Mouse (Mus musculus) embryonic facial prominence, embryonic 10.5 days (tissue): ENCODE data around the gene Ralgps2. TPM values are rescaled to one million over a fixed set of nuclear protein-coding genes. Genes with fewer than 3 reads are reported as not detected.

Experiments
- DNase-seq: peaks from one replicate; pipeline ENCODE4 v3.0.0-alpha.2; 2017; ENCODE audit warnings: low spot score
- H3K27ac ChIP-seq: fragments of 300-500 bp; sonication (generic); replicated peaks from 2 replicates; pipeline ENCODE4 v1.5.1; 2016; ENCODE audit warnings: mild to moderate bottlenecking
- H3K27me3 ChIP-seq: fragments of 300-500 bp; sonication (generic); replicated peaks from 2 replicates; pipeline ENCODE4 v1.6.1; 2016; ENCODE audit warnings: low read depth, mild to moderate bottlenecking; ENCODE audit not compliant: poor library complexity, severe bottlenecking
- H3K36me3 ChIP-seq: fragments of 300-500 bp; sonication (generic); replicated peaks from 2 replicates; pipeline ENCODE4 v1.6.1; 2016; ENCODE audit warnings: mild to moderate bottlenecking, moderate library complexity
- H3K4me1 ChIP-seq: fragments of 300-500 bp; sonication (generic); 2 replicates; pipeline ENCODE4 v1.6.1; 2016
- H3K4me3 ChIP-seq: fragments of 300-500 bp; sonication (generic); 2 replicates; pipeline ENCODE4 v1.5.1; 2016; ENCODE audit warnings: mild to moderate bottlenecking, moderate library complexity
- H3K9me3 ChIP-seq: fragments of 300-500 bp; sonication (generic); 2 replicates; pipeline ENCODE4 v1.6.1; 2016; ENCODE audit warnings: mild to moderate bottlenecking
- WGBS: fragments of 180-500 bp; shearing (Covaris S2); methylation state at CpG from one replicate; pipeline ENCODE4 v1.1.7; 2016; 5-methylcytosine and 5-hydroxymethylcytosine counted together
- polyA plus RNA-seq: library from polyadenylated mRNA; unstranded; fragments of >200 nt; fragmentation: Nextera tagmentation; extraction: Ambion mirVana; gene quantifications from 2 replicates; pipeline ENCODE4 v1.2.1, GENCODE M21; 2016

Ralgps2 gene
- polyA plus RNA-seq, 1 experiment from 2014 or later, result 84.0 TPM

- Histone ChIP-seq H3K9me3 (no peaks in the 10 kb centered on the region), H3K27ac (no peak overlapping the region), H3K36me3 (peaks cover 62% of the 10 kb centered on the region), H3K27me3 (no peaks in the 10 kb centered on the region), H3K4me1 (no peaks in the 10 kb centered on the region), H3K4me3 (no peak overlapping the region)
- DNase-seq, result no peak
- WGBS, result 89% methylated on average over 5 of the region's 5 CpGs
Measured at GRCm38 (mm10) chr1:156870028-156870427, 69.4 kb downstream of the Ralgps2 start.

- Histone ChIP-seq H3K4me3 (no peak overlapping the region), H3K4me1 (peaks cover 23% of the 10 kb centered on the region), H3K27me3 (no peaks in the 10 kb centered on the region), H3K9me3 (no peaks in the 10 kb centered on the region), H3K36me3 (peaks cover 22% of the 10 kb centered on the region), H3K27ac (no peak overlapping the region)
- 52% methylated on average over 3 of the region's 3 CpGs for WGBS
- no peak for DNase-seq
Measured at GRCm38 (mm10) chr1:156864240-156864639, 75.2 kb downstream of the Ralgps2 start.

- 73% methylated on average over 3 of the region's 3 CpGs for WGBS
- H3K9me3 ChIP-seq, result no peaks in the 10 kb centered on the region
- peaks cover 23% of the 10 kb centered on the region for H3K4me1 ChIP-seq
- H3K27ac ChIP-seq, result no peak overlapping the region
- no peak overlapping the region for H3K4me3 ChIP-seq
- peaks cover 20% of the 10 kb centered on the region for H3K36me3 ChIP-seq
- H3K27me3 ChIP-seq, result no peaks in the 10 kb centered on the region
- no peak for DNase-seq
Measured at GRCm38 (mm10) chr1:156863726-156864125, 75.7 kb downstream of the Ralgps2 start.

- H3K4me3 ChIP-seq, result no peak overlapping the region
- H3K27me3 ChIP-seq, result no peaks in the 10 kb centered on the region
- DNase-seq, result no peak
- WGBS, result 54% methylated on average over 4 of the region's 4 CpGs
- H3K9me3 ChIP-seq, result no peaks in the 10 kb centered on the region
- no peak overlapping the region for H3K27ac ChIP-seq
- peaks cover 23% of the 10 kb centered on the region for H3K4me1 ChIP-seq
- H3K36me3 ChIP-seq, result peaks cover 11% of the 10 kb centered on the region; the same call in 1 of the 2 replicates
Measured at GRCm38 (mm10) chr1:156861475-156862043, 77.9 kb downstream of the Ralgps2 start.

GRCm38 (mm10) chr1:156860266-156860665 lies 79.2 kb downstream of the Ralgps2 start:
- no peaks in the 10 kb centered on the region for H3K27me3 ChIP-seq
- WGBS, result 83% methylated on average over 8 of the region's 8 CpGs
- no peak overlapping the region for H3K27ac ChIP-seq
- peaks cover 16% of the 10 kb centered on the region for H3K36me3 ChIP-seq
- H3K4me1 ChIP-seq, result peaks cover 23% of the 10 kb centered on the region
- no peak overlapping the region for H3K4me3 ChIP-seq
- no peak for DNase-seq
- H3K9me3 ChIP-seq, result no peaks in the 10 kb centered on the region

GRCm38 (mm10) chr1:156859711-156860250 lies 79.6 kb downstream of the Ralgps2 start:
- Histone ChIP-seq H3K27ac (no peak overlapping the region), H3K4me1 (peaks cover 23% of the 10 kb centered on the region), H3K36me3 (peaks cover 16% of the 10 kb centered on the region), H3K27me3 (no peaks in the 10 kb centered on the region), H3K9me3 (no peaks in the 10 kb centered on the region), H3K4me3 (no peak overlapping the region)
- 55% methylated on average over 2 of the region's 2 CpGs for WGBS
- DNase-seq, result no peak

- Histone ChIP-seq H3K9me3 (no peaks in the 10 kb centered on the region), H3K4me1 (peaks cover 20% of the 10 kb centered on the region), H3K27ac (no peak overlapping the region), H3K36me3 (peaks cover 22% of the 10 kb centered on the region), H3K4me3 (no peak overlapping the region), H3K27me3 (no peaks in the 10 kb centered on the region)
- 89% methylated on average over 2 of the region's 2 CpGs for WGBS
- DNase-seq, result no peak
Measured at GRCm38 (mm10) chr1:156859156-156859555, 80.3 kb downstream of the Ralgps2 start.

- Histone ChIP-seq H3K36me3 (peaks cover 22% of the 10 kb centered on the region), H3K27me3 (no peaks in the 10 kb centered on the region), H3K4me1 (peaks cover 27% of the 10 kb centered on the region), H3K9me3 (no peaks in the 10 kb centered on the region), H3K27ac (no peak overlapping the region), H3K4me3 (no peak overlapping the region)
- WGBS, result 99% methylated on average over 2 of the region's 2 CpGs
- no peak for DNase-seq
Measured at GRCm38 (mm10) chr1:156856666-156857065, 82.8 kb downstream of the Ralgps2 start.

- H3K27me3 ChIP-seq, result no peaks in the 10 kb centered on the region
- no peak overlapping the region for H3K27ac ChIP-seq
- peaks cover 27% of the 10 kb centered on the region for H3K36me3 ChIP-seq
Measured at GRCm38 (mm10) chr1:156854558-156854957, 84.9 kb downstream of the Ralgps2 start.

GRCm38 (mm10) chr1:156852872-156853271 lies 86.6 kb downstream of the Ralgps2 start:
- Histone ChIP-seq H3K4me1 (peaks cover 19% of the 10 kb centered on the region), H3K4me3 (no peak overlapping the region), H3K9me3 (no peaks in the 10 kb centered on the region), H3K36me3 (peaks cover 22% of the 10 kb centered on the region), H3K27ac (peak overlapping the region; percentile 65), H3K27me3 (no peaks in the 10 kb centered on the region)
- WGBS, result 54% methylated on average over 5 of the region's 5 CpGs
- peak; percentile 33 for DNase-seq

More at GRCm38 (mm10) chr1:156854558-156854957, 84.9 kb downstream of the Ralgps2 start:
- Histone ChIP-seq H3K4me1 (peaks cover 22% of the 10 kb centered on the region), H3K4me3 (no peak overlapping the region), H3K9me3 (no peaks in the 10 kb centered on the region)
- 90% methylated on average over 4 of the region's 4 CpGs for WGBS
- no peak for DNase-seq

- H3K27me3 ChIP-seq, result no peaks in the 10 kb centered on the region
- H3K27ac ChIP-seq, result peak overlapping the region; percentile 65
- H3K4me3 ChIP-seq, result no peak overlapping the region
- peaks cover 19% of the 10 kb centered on the region for H3K4me1 ChIP-seq
- H3K9me3 ChIP-seq, result no peaks in the 10 kb centered on the region
- DNase-seq, result peak; percentile 61
- peaks cover 22% of the 10 kb centered on the region for H3K36me3 ChIP-seq
- 49% methylated on average over 9 of the region's 9 CpGs for WGBS
Measured at GRCm38 (mm10) chr1:156852409-156852808, 87.0 kb downstream of the Ralgps2 start.

- Histone ChIP-seq H3K36me3 (peaks cover 28% of the 10 kb centered on the region), H3K4me1 (peaks cover 26% of the 10 kb centered on the region), H3K4me3 (no peak overlapping the region), H3K27ac (no peak overlapping the region), H3K9me3 (no peaks in the 10 kb centered on the region), H3K27me3 (no peaks in the 10 kb centered on the region)
- WGBS, result 72% methylated on average over 4 of the region's 4 CpGs
- DNase-seq, result no peak
Measured at GRCm38 (mm10) chr1:156847098-156847497, 92.3 kb downstream of the Ralgps2 start.

GRCm38 (mm10) chr1:156841625-156842339 lies 97.6 kb downstream of the Ralgps2 start:
- Histone ChIP-seq H3K9me3 (no peaks in the 10 kb centered on the region), H3K4me1 (peaks cover 67% of the 10 kb centered on the region), H3K27me3 (no peaks in the 10 kb centered on the region), H3K4me3 (no peak overlapping the region), H3K36me3 (peaks cover 22% of the 10 kb centered on the region), H3K27ac (peak overlapping the region; percentile 21; the same call in 1 of the 2 replicates)
- no peak for DNase-seq
- 76% methylated on average over 11 of the region's 11 CpGs for WGBS
